Mouse (Mus musculus) midbrain, postnatal 0 days (tissue): ENCODE results near the gene Anks1. TPM values are rescaled to one million over a fixed set of nuclear protein-coding genes. Genes with fewer than 3 reads are reported as not detected.

Experiments used
- ATAC-seq: fragments of 200-750 bp; cut with Nextera tagmentation; 2 replicates; pipeline ENCODE4 v1.8.0; 2017; ENCODE audit warnings: moderate number of reproducible peaks, mild to moderate bottlenecking, moderate TSS enrichment, moderate library complexity; ENCODE audit not compliant: low FRiP score
- DNase-seq: peaks from one replicate; pipeline ENCODE4 v3.0.0-alpha.2; 2015; ENCODE audit warnings: low spot score
- H3K27ac ChIP-seq: fragments of 300-500 bp; sonication (generic); 2 replicates; pipeline ENCODE4 v1.5.1; 2014; ENCODE audit warnings: low read depth, mild to moderate bottlenecking, low read length, mixed read lengths
- H3K27me3 ChIP-seq: fragments of 300-500 bp; sonication (generic); 2 replicates; pipeline ENCODE4 v1.6.1; 2014; ENCODE audit warnings: low read length, control low read depth, mixed read lengths; ENCODE audit not compliant: insufficient read depth
- H3K36me3 ChIP-seq: fragments of 300-500 bp; sonication (generic); 2 replicates; pipeline ENCODE4 v1.6.1; 2014; ENCODE audit warnings: low read length, control low read depth, mixed read lengths; ENCODE audit not compliant: insufficient read depth
- H3K4me1 ChIP-seq: fragments of 300-500 bp; sonication (generic); 2 replicates; pipeline ENCODE4 v1.6.1; 2014; ENCODE audit warnings: mild to moderate bottlenecking, control low read depth, antibody characterized with exemption, low read length, mixed read lengths; ENCODE audit not compliant: insufficient read depth
- H3K4me2 ChIP-seq: fragments of 300-500 bp; sonication (generic); 2 replicates; pipeline ENCODE4 v1.6.1; 2014; ENCODE audit warnings: low read depth, mild to moderate bottlenecking, low read length, mixed read lengths; ENCODE audit not compliant: poor library complexity, severe bottlenecking
- H3K4me3 ChIP-seq: fragments of 300-500 bp; sonication (generic); 2 replicates; pipeline ENCODE4 v1.5.1; 2014; ENCODE audit warnings: low read depth, mild to moderate bottlenecking, low read length, moderate library complexity
- H3K9ac ChIP-seq: fragments of 300-500 bp; sonication (generic); replicated peaks from 2 replicates; pipeline ENCODE4 v1.6.1; 2014; ENCODE audit warnings: mild to moderate bottlenecking, low read length, moderate library complexity, mixed read lengths; ENCODE audit not compliant: poor library complexity, severe bottlenecking
- H3K9me3 ChIP-seq: fragments of 300-500 bp; sonication (generic); 2 replicates; pipeline ENCODE4 v1.6.1; 2016; ENCODE audit warnings: low read length, control low read depth
- CTCF ChIP-seq: IDR thresholded peaks from 2 replicates; pipeline ENCODE4 v1.5.1; 2016; ENCODE audit warnings: antibody characterized with exemption, mild to moderate bottlenecking
- WGBS: fragments of 180-500 bp; shearing (Covaris S2); extraction: QIAGEN DNeasy Blood & Tissue Kit; methylation state at CpG from one replicate; pipeline ENCODE4 v1.1.7; 2014; 5-methylcytosine and 5-hydroxymethylcytosine counted together
- polyA plus RNA-seq: library from polyadenylated mRNA; unstranded; fragments of >200 nt; fragmentation: Nextera tagmentation; extraction: Ambion mirVana; gene quantifications from 2 replicates; pipeline ENCODE4 v1.2.1, GENCODE M21; 2015
- total RNA-seq: library from RNA; depleted of rRNA; stranded (reverse); fragments of >200 nt; gene quantifications from 2 replicates; pipeline ENCODE4 v1.2.3, GENCODE M21; 2014

The Anks1 gene
- total and polyA plus RNA-seq, 2 experiments from 2014 or later, result 44.1 to 109 TPM

- no peak for ATAC-seq
- H3K9me3 ChIP-seq, result no peaks in the 10 kb centered on the region
- H3K27me3 ChIP-seq, result no peaks in the 10 kb centered on the region
- H3K9ac ChIP-seq, result no peak overlapping the region
- H3K4me3 ChIP-seq, result no peak overlapping the region
- no peak for TF ChIP-seq CTCF
- WGBS, result 87% methylated on average over 13 of the region's 13 CpGs
- no peak overlapping the region for H3K27ac ChIP-seq
- no peak for DNase-seq
- no peaks in the 10 kb centered on the region for H3K4me1 ChIP-seq
- H3K4me2 ChIP-seq, result no peak overlapping the region
- peaks cover 66% of the 10 kb centered on the region for H3K36me3 ChIP-seq
Measured at GRCm38 (mm10) chr17:28058346-28058745, 149.2 kb downstream of the Anks1 start.

DNA sequence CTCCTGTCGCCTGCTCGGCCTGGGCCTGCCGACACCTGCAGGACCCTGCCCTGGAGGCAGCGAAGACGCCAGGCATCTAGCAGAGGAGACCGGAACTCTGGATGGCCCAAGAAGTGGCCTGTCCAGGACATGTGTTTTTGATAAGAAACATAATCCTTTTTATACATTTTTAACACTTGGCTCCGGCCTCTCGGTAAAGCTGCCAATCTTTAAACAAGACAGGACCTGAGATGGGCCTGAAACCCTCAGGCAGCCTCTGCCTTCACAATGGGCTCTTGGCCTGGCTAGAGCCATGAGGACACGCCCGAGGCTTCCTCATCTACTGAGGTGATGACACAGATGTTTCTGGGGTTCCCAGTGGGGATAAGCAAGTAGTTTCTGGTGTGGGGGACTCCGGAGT lies 151.6 kb downstream of the Anks1 start:
- ATAC-seq, result no peak
- no peak for DNase-seq
- H3K27ac ChIP-seq, result no peak overlapping the region
- no peaks in the 10 kb centered on the region for H3K27me3 ChIP-seq
- H3K4me1 ChIP-seq, result no peaks in the 10 kb centered on the region
- TF ChIP-seq CTCF, result no peak
- no peak overlapping the region for H3K4me2 ChIP-seq
- H3K4me3 ChIP-seq, result no peak overlapping the region
- H3K9ac ChIP-seq, result no peak overlapping the region
- H3K36me3 ChIP-seq, result peaks cover 54% of the 10 kb centered on the region
- no peaks in the 10 kb centered on the region for H3K9me3 ChIP-seq
- WGBS, result 88% methylated on average over 11 of the region's 11 CpGs

DNA sequence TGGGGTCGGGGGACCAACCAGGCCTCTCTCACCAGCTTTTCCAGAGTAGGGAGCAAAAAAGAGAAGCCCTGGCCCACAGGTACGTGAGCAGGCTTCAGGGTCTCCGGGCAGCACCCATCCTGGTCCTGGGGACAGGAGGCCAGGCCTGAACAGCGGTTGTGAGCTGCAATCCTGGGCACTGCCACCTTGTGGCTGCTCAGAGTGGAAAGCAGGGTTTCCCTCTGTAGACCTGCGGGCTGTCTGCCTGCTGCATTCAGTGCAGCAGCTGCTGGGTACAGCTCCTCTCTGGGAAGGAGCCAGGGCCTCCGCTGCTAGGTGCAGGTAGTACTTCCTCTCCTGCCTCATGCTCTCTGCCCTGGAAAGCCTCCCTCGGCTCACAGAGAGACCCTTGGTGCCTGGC lies 152.4 kb downstream of the Anks1 start:
- 0 out of 2 replicates have a peak overlapping the region, but pooled peaks have one; percentile 13 for H3K9ac ChIP-seq
- no peak overlapping the region for H3K27ac ChIP-seq
- H3K4me2 ChIP-seq, result no peak overlapping the region
- peak; percentile 79 for TF ChIP-seq CTCF
- 39% methylated on average over 7 of the region's 7 CpGs for WGBS
- no peaks in the 10 kb centered on the region for H3K27me3 ChIP-seq
- H3K4me3 ChIP-seq, result no peak overlapping the region
- H3K4me1 ChIP-seq, result no peaks in the 10 kb centered on the region
- peaks cover 52% of the 10 kb centered on the region for H3K36me3 ChIP-seq
- DNase-seq (peak; percentile 74), ATAC-seq (no peak)
- H3K9me3 ChIP-seq, result no peaks in the 10 kb centered on the region

GRCm38 (mm10) chr17:28062710-28063109 lies 153.6 kb downstream of the Anks1 start:
- Histone ChIP-seq H3K4me2 (no peak overlapping the region), H3K27me3 (no peaks in the 10 kb centered on the region), H3K9ac (no peak overlapping the region), H3K4me1 (no peaks in the 10 kb centered on the region), H3K9me3 (no peaks in the 10 kb centered on the region), H3K27ac (no peak overlapping the region), H3K36me3 (peaks cover 42% of the 10 kb centered on the region), H3K4me3 (no peak overlapping the region)
- 73% methylated on average over 7 of the region's 7 CpGs for WGBS
- ATAC-seq (no peak), DNase-seq (no peak)
- TF ChIP-seq CTCF, result no peak

DNA sequence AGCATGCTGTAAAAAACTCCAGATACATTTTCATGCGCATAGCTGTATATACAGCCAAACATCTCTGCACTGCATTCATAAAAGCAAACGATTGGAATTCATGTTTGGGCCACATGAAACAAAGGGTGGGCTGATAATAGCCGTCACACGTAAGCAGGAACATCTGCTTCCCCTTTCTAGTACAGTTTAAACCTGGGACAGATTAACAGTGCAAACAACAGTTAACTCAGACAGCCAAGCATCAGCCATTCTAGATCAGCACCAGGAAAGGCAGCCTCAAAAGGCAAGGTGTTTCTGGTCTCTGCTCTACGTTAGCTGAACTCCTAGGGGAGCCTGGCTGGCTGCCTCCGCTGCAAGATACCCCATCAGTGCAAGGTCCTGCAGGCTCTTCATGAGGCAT lies 154.1 kb downstream of the Anks1 start:
- H3K27me3 ChIP-seq, result no peaks in the 10 kb centered on the region
- no peak overlapping the region for H3K9ac ChIP-seq
- H3K9me3 ChIP-seq, result no peaks in the 10 kb centered on the region
- H3K4me3 ChIP-seq, result no peak overlapping the region
- no peak overlapping the region for H3K4me2 ChIP-seq
- no peak for TF ChIP-seq CTCF
- ATAC-seq (no peak), DNase-seq (no peak)
- no peak overlapping the region for H3K27ac ChIP-seq
- H3K4me1 ChIP-seq, result no peaks in the 10 kb centered on the region
- H3K36me3 ChIP-seq, result peaks cover 38% of the 10 kb centered on the region
- 71% methylated on average over 6 of the region's 6 CpGs for WGBS

DNA sequence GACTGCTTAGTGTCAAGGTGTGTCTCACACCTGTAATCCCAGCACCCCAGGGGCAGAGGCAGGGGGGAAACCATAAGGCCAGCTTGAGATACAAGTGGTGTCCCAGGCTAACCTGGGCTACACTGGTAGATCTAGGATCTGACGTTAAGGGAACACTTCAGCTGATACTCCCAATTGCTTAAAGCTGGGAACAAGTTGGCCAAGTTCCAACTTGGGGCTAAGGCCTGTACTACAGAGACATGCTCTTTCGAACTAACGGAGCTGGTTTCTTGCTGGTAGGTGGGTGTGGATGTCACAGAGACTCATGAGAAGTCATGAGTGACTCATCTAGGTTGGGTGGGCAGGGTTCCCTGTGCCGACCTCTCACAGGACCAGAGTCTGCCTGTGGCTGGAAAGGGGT lies 158.2 kb downstream of the Anks1 start:
- no peaks in the 10 kb centered on the region for H3K27me3 ChIP-seq
- no peak overlapping the region for H3K4me3 ChIP-seq
- no peak overlapping the region for H3K9ac ChIP-seq
- DNase-seq (no peak), ATAC-seq (no peak)
- peaks cover 3% of the 10 kb centered on the region; the same call in 1 of the 2 replicates for H3K36me3 ChIP-seq
- TF ChIP-seq CTCF, result no peak
- no peak overlapping the region for H3K4me2 ChIP-seq
- no peaks in the 10 kb centered on the region for H3K4me1 ChIP-seq
- no peak overlapping the region for H3K27ac ChIP-seq
- WGBS, result 79% methylated on average over 4 of the region's 4 CpGs
- H3K9me3 ChIP-seq, result no peaks in the 10 kb centered on the region
